In genomic region chr2:130439840-130440480, GRCm38 (mm10) we compare ENCODE assay signal across 31 mouse cellular contexts. TPM values are rescaled to one million over a fixed set of nuclear protein-coding genes. Genes with fewer than 3 reads are reported as not detected.
"Had no signal": no experiment of that assay in that cellular context is flagged by ENCODE, and none has a peak within 500 bp of the region (broad histone marks: within the 10 kb centered on the region; RNA-seq: fewer than 3 reads in every experiment).

No protein-coding gene starts in this region.

- H3K27me3 ChIP-seq: heart, embryonic 12.5 days; hindbrain, embryonic 12.5 days; intestine, embryonic 15.5 days; limb, embryonic 12.5 days; liver, embryonic 15.5 days had no signal

- H3K4me2 ChIP-seq: heart, embryonic 12.5 days; hindbrain, embryonic 12.5 days; hindbrain, embryonic 14.5 days; intestine, embryonic 15.5 days; limb, embryonic 12.5 days; liver, embryonic 15.5 days had no signal

- ATAC-seq: hindbrain, embryonic 16.5 days; inflammation-experienced regulatory T-cells, adult 6 months; intestine, embryonic 15.5 days; intestine, postnatal 0 days had no signal

- H3K27ac ChIP-seq: gastrocnemius, adult 2 months; heart, embryonic 10.5 days; hindbrain, embryonic 10.5 days; hindbrain, embryonic 12.5 days; hindbrain, embryonic 14.5 days; intestine, embryonic 15.5 days; layer of hippocampus, adult 2 months; left cerebral cortex, adult 2 months; limb, embryonic 10.5 days; limb, embryonic 12.5 days; liver, embryonic 15.5 days had no signal

- H3K4me3 ChIP-seq: gastrocnemius, adult 2 months; heart, embryonic 10.5 days; heart, embryonic 12.5 days; hindbrain, embryonic 10.5 days; hindbrain, embryonic 12.5 days; intestine, embryonic 15.5 days; layer of hippocampus, adult 2 months; left cerebral cortex, adult 2 months; limb, embryonic 10.5 days; limb, embryonic 12.5 days; liver, embryonic 15.5 days had no signal

- DNase-seq: gastrocnemius, adult 2 months; gastrocnemius, postnatal 10 days; gastrocnemius, postnatal 25 days; heart, adult 18-20 months; heart, postnatal 10 days; heart, postnatal 4 days; kidney, adult 18-20 months; kidney, adult 8-10 months; kidney, postnatal 10 days; kidney, postnatal 25 days; kidney, postnatal 4 days had no signal

- H3K4me1 ChIP-seq: heart, embryonic 10.5 days; heart, embryonic 12.5 days; hindbrain, embryonic 10.5 days; hindbrain, embryonic 12.5 days; intestine, embryonic 15.5 days; limb, embryonic 10.5 days; limb, embryonic 12.5 days had no signal

- H3K9me3 ChIP-seq: heart, embryonic 10.5 days; heart, embryonic 12.5 days; hindbrain, embryonic 10.5 days; hindbrain, embryonic 12.5 days; intestine, embryonic 15.5 days; limb, embryonic 10.5 days; limb, embryonic 12.5 days; liver, embryonic 15.5 days had no signal

- H3K9ac ChIP-seq: heart, embryonic 12.5 days; hindbrain, embryonic 12.5 days; hindbrain, embryonic 14.5 days; intestine, embryonic 15.5 days; limb, embryonic 12.5 days; liver, embryonic 15.5 days had no signal

RNA-seq across cellular contexts. Expression of gene Tmem239, which starts 33.7 kb away (rescaled TPM):
- polyA plus RNA-seq: heart, embryonic 10.5 days; heart, embryonic 12.5 days; heart, embryonic 14.5 days; heart, embryonic 16.5 days; hindbrain, embryonic 10.5 days; hindbrain, embryonic 12.5 days; hindbrain, embryonic 14.5 days; inflammation-experienced regulatory T-cells, adult 6 months; intestine, embryonic 15.5 days; intestine, postnatal 0 days; kidney, embryonic 14.5 days; kidney, embryonic 16.5 days; limb, embryonic 10.5 days; limb, embryonic 12.5 days; limb, embryonic 14.5 days; liver, adult 2 months; liver, embryonic 15.5 days had no signal

RNA-seq across cellular contexts. Expression of gene 1700020A23Rik, which starts 34.9 kb away (rescaled TPM):
- polyA plus RNA-seq: heart, embryonic 12.5 days; heart, embryonic 14.5 days; heart, embryonic 16.5 days; hindbrain, embryonic 12.5 days; inflammation-experienced regulatory T-cells, adult 6 months; intestine, embryonic 15.5 days; intestine, postnatal 0 days; kidney, embryonic 14.5 days; kidney, embryonic 16.5 days; limb, embryonic 10.5 days; limb, embryonic 12.5 days; limb, embryonic 14.5 days; liver, adult 2 months; liver, embryonic 15.5 days had no signal
